Mouse (Mus musculus) MEL (cell line): ENCODE results near the gene Tox4.

Experiments used
- BHLHE40 ChIP-seq: IDR thresholded peaks from 2 replicates; pipeline ENCODE4 v1.6.1; 2012; ENCODE audit warnings: low read depth, mild to moderate bottlenecking, inconsistent platforms, low read length, improper control_type of control experiment, borderline replicate concordance
- CTCF ChIP-seq, 3 experiments: IDR thresholded peaks in 2 of 3; conservative IDR thresholded peaks in 1 of 3; 2 replicates each; pipeline ENCODE4 v1.5.1; 2011 to 2012; ENCODE audit warnings: low read length in 3 of 3, low read depth in 2 of 3, mild to moderate bottlenecking in 2 of 3, improper control_type of control experiment in 1 of 3, inconsistent platforms in 1 of 3, mixed read lengths in 1 of 3, moderate library complexity in 1 of 3; ENCODE audit not compliant: control insufficient read depth in 1 of 3, insufficient read depth in 1 of 3, poor library complexity in 1 of 3, severe bottlenecking in 1 of 3
- E2F4 ChIP-seq: IDR thresholded peaks from 2 replicates; pipeline ENCODE4 v1.6.1; 2011; ENCODE audit warnings: low read depth, low read length, improper control_type of control experiment, borderline replicate concordance
- EP300 ChIP-seq, 2 experiments: IDR thresholded peaks; 2 replicates each; pipeline ENCODE4 v1.6.1; 2011; ENCODE audit warnings: improper control_type of control experiment in 2 of 2, low read length in 2 of 2, low read depth in 1 of 2, mild to moderate bottlenecking in 1 of 2
- GATA1 ChIP-seq: IDR thresholded peaks from 2 replicates; pipeline ENCODE4 v1.6.1; 2011; ENCODE audit warnings: low read depth, low read length, improper control_type of control experiment
- MAX ChIP-seq: IDR thresholded peaks from 2 replicates; pipeline ENCODE4 v1.6.1; 2011; ENCODE audit warnings: low read length, improper control_type of control experiment
- MXI1 ChIP-seq: IDR thresholded peaks from 2 replicates; pipeline ENCODE4 v1.6.1; 2011; ENCODE audit warnings: mild to moderate bottlenecking, low read depth, low read length, improper control_type of control experiment
- MYC ChIP-seq: IDR thresholded peaks from 2 replicates; pipeline ENCODE4 v1.6.1; 2011; ENCODE audit warnings: low read depth, mild to moderate bottlenecking, low read length, improper control_type of control experiment, moderate library complexity
- POLR2A ChIP-seq, 2 experiments: IDR thresholded peaks; 2 replicates each; pipeline ENCODE4 v1.6.1; 2011 to 2012; ENCODE audit warnings: low read length in 2 of 2, mild to moderate bottlenecking in 2 of 2, control low read depth in 1 of 2, improper control_type of control experiment in 1 of 2, low read depth in 1 of 2, moderate library complexity in 1 of 2; ENCODE audit not compliant: control insufficient read depth in 1 of 2, insufficient read depth in 1 of 2, poor library complexity in 1 of 2
- POLR2AphosphoS2 ChIP-seq: IDR thresholded peaks from 2 replicates; pipeline ENCODE4 v1.6.1; 2011; ENCODE audit warnings: low read length, improper control_type of control experiment
- RAD21 ChIP-seq: IDR thresholded peaks from 2 replicates; pipeline ENCODE4 v1.6.1; 2011; ENCODE audit warnings: mild to moderate bottlenecking, low read depth, low read length, improper control_type of control experiment

DNA sequence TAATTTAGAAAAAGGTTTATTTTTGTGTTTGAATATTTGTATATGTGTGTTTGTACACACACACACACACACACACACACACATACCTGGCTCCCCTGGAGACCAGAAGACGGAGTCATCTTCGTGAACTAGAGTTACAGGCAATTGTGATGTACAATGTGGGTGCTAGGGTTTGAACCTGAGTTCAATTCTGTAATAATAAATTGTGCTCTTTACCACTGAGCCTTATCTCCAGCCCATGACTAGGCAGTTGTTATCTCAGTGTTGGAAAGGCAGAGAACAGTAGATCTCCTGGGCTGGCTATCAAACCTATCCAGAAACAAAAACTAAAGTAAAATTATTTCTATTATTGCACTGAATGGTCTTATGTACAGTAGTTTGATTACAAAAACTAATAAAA lies 27.2 kb downstream of the Tox4 start:
- no peak for TF ChIP-seq MAX
- TF ChIP-seq POLR2A (IDR thresholded peaks at IDR 0.05; ENCODE audit: control insufficient read depth in 1 of 2, insufficient read depth in 1 of 2, low read depth in 1 of 2, low read length in 2 of 2, poor library complexity in 1 of 2), result peak in 1 of 2 experiments; percentile 52; a peak in 2 of 4 replicates
- TF ChIP-seq CTCF (IDR thresholded peaks at IDR 0.05 in 2 of 3, conservative IDR thresholded peaks at IDR 0.05 in 1 of 3; ENCODE audit: control insufficient read depth in 1 of 3, insufficient read depth in 1 of 3, low read depth in 2 of 3, low read length in 3 of 3, poor library complexity in 1 of 3, severe bottlenecking in 1 of 3), result no peak
- TF ChIP-seq POLR2AphosphoS2, result peak; percentile 81; the same call in 1 of the 2 replicates
- no peak for TF ChIP-seq RAD21
- no peak for TF ChIP-seq MXI1
- TF ChIP-seq MYC, result no peak
- peak; percentile 92 to 95 for TF ChIP-seq EP300 (IDR thresholded peaks at IDR 0.05; ENCODE audit: low read depth in 1 of 2, low read length in 2 of 2)
- TF ChIP-seq BHLHE40, result peak; percentile 34; the same call in 1 of the 2 replicates
- TF ChIP-seq GATA1, result peak; percentile 98
- no peak for TF ChIP-seq E2F4
